Mouse (Mus musculus) kidney, adult 2 months (tissue): Measurements from ENCODE around the gene Eif2b1.

Experiments
- CTCF ChIP-seq: fragments of 200-500 bp; conservative IDR thresholded peaks from 2 replicates; pipeline ENCODE4 v1.5.1; 2011; ENCODE audit warnings: low read depth, mild to moderate bottlenecking, control low read depth, low read length, moderate library complexity, mixed read lengths; ENCODE audit not compliant: insufficient read depth, insufficient read length
- POLR2A ChIP-seq: fragments of 200-500 bp; IDR thresholded peaks from one replicate; pipeline ENCODE4 v1.6.1; 2011; ENCODE audit warnings: low read depth, low read length, control low read depth

DNA sequence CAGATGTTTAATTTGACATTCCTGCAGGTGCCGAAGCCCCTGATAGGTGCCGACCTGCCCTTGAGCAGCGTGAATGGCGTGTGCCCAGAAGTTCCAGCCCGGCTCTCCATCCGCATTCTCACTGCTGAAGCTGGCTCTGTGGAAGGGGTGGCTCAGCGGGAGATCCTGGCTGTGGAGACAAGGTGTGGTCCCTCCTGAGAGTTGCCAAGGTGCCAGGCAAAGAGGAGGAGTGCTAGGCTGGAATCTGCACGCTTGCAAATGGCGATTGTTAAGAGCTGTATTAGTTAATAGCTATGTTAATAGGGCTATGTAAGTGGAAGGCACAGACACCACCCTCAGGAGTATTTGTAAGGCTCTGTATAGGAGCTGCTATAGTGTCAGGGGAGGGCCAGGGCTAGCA lies 45.4 kb upstream of the Eif2b1 start:
- no peak for TF ChIP-seq POLR2A
- TF ChIP-seq CTCF: no peak
